Mouse (Mus musculus) c-Kit-positive CD71-positive TER-119-positive erythroid progenitor cells, embryonic 14.5 days (primary cell): ENCODE measurements at regions not wholly inside any gene's neighbourhood (a gene's known extent, or its start where the extent isn't known, plus 50 kb on each side); places are given as distances from the start of the nearest gene placed in this dataset.
A peak's percentile ranks its signal among the peaks of the same experiment; 100 is the strongest.

Experiments
- DNase-seq: peaks from one replicate; pipeline ENCODE4 v3.0.0-alpha.2; 2013; ENCODE audit warnings: low spot score

DNA sequence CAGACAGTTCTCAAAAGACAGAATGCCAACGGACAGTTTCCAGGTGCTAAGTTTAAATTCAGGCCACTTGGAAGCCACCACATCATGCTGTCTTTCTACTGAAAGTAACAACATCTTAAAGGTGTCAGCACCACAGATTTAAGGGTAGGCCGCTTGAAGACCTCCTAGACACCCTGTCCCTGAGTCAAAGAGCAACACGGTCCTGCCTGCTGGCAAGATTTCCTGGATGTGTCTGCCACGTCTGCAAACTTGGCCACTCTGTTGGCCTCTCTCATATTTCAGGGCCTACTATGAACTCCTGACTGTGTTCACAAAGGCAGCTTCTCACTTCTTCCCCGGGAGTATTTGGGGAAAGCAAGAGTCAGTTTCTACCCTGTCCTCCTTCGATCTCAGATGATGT, 194.7 kb upstream of the Esrrg start:
- DNase-seq: no peak

DNA sequence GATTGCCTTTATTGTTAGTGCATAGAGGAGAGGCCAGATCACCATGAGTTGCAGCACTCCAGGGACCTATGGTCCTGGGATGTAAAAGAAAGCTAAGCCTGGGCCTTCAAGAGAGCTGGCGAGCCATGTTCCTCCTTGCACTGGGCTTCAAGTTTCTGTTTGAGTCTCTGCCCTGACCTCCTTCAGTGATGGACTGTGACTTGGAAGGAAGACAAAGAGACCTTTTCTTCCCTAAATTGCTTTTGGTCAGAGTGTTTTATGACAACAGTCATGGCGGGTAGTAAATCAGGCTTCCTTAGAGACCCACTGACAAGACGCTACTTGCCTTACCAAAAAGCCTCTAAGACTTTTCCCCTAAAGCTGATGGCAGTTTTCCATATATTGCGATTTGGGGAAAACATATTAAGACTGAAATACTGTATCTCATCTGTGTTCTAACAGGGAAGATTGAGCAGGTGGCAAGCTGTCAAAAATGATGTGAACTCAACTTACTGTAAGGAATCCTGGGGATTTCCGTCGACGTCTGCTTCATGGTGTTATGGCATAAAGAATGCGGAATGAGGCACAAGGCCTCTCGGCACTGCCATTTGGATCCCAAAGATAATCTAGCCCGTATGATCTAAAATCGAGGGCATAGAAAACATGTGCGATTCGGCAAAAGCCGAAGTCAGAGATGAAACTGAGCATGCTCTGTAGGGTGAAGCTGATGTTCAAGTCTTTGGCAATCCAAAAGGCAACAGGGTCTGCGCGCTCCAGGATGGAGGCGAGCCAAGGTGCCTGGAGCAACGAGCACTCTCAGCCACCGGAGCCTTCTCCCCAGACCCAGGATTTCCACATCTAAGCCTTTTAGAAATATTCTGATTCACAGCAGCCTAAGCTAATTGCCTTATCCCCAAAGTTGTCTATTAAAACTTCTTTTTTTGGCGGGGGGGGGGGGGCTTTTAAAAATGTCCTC, 190.1 kb upstream of the Esrrg start:
- no peak for DNase-seq

DNA sequence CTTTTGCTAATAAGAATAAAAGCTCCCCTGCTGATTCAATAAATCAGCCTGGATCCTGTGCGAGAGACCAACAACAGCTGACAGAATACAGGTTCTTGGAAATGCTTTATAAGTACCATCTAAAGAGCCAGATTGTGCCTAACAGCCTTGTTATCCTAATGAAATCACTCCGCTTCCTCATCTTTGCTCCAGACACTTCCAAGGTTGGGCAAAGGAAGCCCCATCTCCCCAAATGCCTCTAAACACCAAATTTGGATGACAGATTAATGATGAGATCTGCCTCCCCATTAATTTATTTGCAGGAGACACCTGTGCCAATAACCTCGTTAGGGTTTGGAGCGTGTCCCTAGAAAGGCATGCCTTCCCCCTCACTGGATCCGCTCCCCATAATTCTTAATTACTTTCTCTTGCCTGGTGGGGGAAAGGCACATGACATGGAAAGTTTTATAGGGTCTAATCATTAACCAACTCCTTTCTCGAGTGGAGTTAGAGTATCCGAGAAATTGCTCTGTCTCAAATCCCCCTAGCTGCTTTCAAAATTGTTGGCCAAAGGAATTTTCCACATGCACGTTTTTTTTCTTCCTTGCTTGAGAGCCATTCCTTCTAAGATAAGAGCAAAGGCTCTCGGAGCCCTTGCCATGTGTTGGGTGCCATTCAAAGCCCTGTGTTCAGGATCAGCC, 179.9 kb upstream of the Esrrg start:
- no peak for DNase-seq

DNA sequence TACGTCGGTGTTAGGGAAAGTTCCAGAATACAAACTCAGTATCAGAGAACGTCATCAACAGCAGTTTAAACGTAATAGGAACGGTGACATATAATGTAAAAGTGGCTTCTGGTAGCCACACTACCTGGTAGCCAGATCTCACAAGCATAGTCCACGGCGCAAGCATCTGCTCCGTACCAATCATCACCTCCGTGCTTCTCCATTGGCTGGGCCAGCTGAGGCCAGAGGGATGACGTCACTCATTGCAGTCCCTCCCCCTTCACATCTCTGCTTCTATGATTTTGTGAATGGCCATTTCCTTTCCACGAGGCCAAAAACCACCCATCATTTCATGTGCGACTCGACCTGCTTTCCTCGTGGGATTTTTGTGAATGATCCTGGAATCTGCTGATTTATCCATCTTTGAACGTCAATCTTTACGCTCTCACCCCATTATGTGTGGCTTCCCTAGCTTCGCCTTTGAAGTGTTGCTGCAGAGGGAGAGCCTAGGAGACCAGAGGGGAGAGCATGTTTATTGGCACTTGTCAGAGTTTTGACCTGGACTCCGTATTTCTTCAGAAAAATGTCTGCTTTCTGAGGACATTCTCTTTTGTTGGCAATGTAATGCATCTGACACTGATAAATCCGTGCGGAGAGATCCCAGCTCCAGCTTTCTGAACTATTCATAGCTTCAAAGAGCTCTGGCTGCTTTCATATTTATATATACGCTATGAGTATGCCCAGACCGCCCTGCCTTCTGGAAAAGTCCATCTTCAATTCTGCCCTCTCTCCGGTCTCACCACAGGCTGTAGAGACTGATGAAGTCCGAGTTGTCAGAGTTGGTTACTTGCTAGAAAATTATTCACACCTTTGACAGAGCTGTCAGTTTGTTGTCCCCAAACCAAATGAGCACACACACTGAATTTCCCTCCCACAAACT, 174.6 kb upstream of the Esrrg start:
- DNase-seq: no peak

DNA sequence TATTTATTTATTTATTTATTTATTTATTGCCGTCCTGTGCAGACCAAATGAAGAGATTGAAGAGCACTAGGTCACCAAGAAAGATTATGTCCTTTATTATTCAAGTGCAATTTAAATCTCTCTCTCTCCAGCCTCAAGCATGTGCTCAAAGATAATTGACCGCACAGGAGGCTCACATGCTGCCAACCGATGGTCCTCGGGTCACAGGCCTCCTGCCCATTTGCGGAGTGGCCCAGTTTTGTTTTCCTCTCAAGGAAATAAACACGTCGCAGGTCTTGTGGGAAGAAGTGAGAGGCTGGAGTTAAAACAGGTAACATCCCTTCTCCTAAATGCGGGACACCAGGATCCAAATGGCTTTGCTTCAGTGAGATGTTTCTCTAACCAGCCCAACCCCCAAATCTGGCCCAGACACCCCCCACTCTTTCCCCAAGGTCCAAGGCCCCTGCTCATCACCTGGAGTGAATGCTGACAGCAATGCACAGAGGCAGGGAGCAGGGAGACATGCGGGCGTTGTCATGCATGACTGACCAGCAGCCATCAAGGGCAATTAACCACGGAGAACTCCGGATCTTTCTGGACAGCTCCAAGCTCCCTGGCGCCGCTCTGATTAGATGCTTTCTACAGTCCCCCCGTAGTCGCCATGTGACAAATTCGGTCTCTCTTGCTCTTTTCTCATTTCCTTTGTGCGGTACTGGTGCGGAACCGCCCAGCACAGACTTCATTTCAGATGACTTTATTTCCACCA, 169.2 kb upstream of the Esrrg start:
- DNase-seq: no peak

DNA sequence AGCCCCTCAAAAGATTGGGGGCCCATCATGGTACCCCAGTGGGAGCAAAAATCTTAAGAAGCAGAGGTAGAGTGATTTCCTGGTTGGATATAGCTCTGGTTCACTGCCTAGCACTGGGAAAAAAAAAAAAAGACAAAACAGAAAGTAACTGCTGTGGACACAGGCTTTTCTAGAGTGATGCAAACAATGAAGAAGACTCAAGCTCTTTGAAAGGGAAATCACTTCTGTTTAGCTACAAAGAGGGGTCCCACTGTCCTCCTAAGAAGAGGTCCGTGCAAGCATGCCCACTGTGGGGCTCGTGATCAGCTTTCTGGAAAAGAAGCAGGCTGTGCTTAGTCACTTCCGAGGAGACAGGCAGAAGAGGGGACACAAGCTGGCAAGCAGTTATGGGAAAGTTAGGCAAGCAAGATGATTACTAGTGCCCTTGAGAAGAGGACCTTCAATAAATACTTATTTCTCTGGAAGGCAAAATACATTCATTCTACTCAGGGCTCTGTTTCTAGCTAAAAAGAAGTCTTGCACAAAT, 166.9 kb upstream of the Esrrg start:
- no peak for DNase-seq

DNA sequence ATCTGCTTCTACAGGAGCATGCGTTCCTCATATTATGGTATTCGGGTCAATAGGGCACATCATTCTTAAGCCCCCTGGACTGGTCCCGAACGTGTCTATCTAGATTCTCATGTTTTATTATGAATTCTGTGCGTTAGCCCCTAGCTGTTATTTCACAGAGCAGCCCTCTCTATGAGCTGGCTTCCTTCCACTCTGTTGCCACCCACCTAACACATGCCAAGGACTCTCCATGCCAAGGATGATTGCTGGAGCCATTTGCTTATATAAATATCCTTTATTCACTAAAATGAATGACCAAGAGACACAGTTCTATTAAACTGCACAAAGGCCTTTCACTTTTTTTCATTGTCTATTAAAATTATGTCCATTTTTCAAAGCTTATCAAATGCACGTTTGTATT, 162.1 kb upstream of the Esrrg start:
- no peak for DNase-seq

DNA sequence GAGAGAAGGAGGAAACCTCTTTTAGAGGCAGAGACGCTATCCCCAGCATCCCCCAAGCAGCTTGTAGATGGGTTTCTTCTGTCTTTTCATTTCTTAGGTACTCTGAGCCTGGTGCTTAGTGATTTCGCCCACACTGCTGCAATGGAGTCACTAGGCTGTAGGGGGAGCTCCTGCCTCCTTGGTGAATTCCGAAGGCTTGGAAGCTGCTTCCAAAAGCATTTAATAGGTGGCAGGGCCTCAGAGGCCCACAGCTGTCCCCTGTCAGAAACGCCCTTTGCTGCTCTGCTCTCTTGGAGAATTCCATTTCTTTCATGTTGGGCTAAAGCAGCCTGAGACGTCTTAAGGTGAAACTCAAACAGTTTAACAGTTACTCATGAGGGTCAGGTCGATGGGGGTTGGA, 160.4 kb upstream of the Esrrg start:
- DNase-seq: no peak

DNA sequence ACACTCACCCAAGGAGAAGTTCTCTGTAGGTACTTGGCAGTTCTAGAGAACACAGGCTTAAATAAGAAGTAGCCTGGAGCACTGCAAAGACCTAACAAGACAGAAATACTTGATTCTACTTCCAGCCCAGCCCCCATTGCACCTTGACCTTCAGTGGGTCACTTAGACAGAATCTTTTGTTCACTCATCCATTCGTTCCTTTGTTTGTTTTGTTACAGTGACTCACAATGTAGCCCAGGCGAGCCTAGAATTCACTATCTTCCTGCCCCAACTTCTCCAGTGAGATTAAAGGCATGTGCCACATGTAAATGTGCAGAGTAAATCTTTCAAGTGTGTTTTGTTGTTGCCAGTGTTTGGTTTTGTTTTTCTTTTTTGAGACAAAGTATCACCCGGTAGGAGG, 158.5 kb upstream of the Esrrg start:
- DNase-seq: no peak

DNA sequence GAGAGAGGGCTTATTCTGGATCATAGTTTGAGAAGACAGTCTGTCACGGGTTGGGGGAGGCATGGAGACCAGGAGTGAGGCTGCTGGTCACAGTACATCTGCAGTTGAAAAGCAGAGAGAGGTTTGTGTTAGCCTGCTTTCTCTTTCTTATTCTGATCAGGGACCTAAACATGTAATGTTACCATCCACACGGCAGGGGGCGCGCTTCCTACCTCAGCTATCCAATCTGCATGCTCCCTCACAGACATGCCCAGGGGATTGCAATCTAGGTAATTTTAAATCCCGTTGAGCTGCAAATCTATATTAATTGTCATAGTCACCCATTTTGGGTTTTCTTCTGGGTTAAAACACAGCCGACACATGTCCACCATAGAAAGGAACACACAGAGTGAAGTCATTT, 156.4 kb upstream of the Esrrg start:
- DNase-seq: peak; percentile 4

DNA sequence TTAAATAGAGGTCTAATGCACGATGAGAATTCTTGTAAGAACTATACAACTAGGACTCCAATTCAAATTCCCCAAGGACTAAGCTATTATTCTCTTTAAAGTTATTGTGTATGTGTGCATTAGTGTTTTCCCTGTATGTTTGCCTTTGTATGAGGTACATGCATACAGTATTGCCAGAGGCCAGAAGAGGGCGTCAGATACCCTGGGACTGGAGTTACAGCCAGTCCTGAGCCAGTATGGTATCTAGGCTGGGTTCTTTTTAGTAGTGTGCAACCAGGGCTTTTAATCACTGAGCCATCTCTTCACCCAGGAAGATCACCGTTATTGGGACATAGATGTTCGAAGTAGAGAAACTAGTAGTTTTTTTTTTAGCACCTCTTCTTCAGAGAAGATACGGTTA, 154.2 kb upstream of the Esrrg start:
- no peak for DNase-seq

DNA sequence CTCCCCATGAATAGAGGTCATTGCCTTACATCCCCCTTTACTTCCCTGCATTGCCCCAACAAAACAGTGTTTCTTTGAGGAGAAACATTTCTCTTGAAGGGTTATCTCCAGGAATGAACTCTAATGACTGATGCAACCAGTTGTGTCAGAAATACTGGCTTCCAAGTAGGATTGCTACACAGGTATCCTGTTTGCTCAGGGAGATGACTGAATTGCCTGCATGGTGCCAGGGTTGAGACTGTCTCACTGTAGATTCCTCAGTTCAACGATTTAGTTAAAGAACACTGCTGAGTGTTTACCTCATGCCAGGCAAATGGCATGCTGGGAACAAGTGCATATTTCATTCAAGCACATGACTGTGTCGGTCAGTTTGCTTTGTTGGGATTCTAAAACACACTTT, 123.8 kb upstream of the Esrrg start:
- DNase-seq: no peak

DNA sequence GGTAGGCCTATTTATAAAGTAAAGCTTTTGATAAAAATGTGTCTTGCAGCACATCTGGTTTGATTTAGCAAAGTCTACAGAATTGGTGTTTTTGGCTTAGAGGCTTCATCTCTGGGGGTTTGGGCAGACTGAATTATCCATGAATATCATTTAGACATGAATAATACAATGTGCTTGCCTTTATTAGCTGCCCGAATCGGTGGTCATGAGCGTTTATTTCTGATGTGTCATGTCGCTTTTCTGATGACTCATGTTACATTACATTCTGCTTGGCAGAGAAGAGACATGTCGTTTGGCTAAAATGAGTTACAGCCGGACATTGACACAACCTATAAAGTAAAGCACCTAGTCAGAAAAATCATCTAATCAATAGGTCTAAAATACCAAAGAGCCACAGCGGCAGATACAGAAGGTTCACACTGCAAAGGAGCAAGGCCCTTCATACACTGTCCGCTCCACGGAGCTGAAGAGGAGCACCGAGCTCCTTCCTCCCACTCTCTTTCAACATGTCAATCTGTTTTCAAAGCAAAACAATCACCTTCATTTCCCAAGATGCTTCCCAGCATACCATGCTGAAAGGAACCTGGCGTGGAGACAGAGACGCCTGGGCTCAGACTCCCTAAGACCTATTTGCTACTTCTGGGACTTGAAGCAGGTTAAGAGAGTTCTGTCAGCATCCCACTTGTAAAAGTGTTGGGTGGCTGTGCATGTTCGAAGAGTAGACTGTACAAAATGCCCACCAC, 120.5 kb upstream of the Esrrg start:
- no peak for DNase-seq

DNA sequence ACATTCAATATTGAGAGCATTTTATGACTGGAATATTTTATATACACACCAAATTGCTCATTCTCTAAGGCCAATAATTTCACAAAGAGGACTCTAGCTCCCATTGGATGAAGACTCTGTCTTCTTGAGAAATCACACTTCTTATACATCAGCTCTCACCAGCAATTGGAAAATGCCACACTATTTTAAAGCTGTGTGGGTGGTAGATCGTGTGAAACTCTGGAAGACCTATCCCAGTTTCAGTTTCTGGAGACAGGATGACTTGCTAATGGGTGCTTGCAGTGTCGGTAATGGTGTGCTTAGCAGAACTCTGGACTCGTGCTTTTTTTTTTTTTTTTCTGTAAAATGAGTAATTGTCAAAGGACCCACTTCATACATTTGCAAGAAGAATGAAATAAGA, 119.1 kb upstream of the Esrrg start:
- no peak for DNase-seq

DNA sequence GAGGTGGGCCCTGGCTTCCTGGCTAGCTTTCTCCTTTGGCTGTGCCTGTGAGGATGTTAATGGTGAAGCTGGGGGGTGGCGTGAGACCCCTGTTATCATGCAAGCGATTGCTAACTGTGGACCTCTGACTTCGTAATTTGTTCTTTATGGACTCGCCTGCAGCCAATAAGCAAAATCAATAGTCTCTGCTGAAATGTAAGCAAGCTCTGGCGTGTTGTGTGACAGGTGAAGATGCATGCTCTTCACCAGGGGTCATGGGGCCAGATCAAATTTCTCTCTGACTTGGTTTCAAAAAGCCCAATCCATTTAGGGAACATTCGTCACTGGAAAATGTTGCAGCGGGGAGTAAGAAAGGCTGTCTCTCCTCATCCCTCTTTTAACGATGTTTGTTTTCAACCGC, 103.2 kb upstream of the Esrrg start:
- DNase-seq: no peak

DNA sequence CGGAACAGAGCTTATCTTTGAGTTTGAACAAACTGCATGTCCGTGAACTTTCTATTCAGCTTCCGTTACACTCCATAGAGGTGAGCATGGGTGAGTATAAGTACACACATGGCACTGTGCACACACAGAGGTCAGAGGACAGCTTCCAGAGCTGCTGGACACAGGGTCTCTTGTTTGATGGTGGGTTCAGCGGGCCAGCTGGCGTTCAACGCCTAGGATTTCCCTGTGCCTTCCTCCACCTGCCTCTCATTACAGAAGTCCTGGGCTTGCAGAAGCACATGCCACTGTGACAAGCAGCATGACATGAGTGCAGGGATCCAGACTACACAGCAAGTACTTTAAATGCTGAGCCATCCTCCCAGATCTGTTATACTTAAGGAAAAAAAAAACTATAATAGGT, 101.4 kb upstream of the Esrrg start:
- no peak for DNase-seq

DNA sequence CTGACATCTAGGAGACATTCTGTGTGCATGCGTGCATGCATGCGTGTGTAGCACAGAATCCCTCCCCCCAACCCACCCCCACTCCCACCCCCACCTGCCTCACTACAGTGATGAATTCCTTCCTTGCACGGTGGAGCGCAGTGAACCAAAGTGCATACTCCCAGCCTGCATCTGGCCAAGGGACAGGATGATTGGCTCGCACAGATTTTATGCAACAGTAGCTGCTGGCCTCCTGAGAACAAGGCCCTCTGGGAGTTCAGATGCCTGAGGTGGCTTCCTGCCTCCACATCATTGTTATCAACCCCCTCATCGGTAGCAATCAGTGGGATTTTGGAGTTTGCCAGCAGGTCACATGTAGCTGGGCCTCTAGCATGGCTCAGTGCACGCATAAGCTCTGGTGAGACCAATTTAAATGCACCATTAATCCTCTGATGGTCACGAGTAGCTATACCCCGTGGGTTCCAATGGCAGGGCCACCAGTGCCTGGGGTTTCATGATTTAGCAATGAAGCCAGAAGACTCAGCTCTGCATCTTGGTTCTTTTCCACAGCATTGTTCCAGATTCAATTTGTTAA, 77.2 kb upstream of the Esrrg start:
- DNase-seq: no peak

DNA sequence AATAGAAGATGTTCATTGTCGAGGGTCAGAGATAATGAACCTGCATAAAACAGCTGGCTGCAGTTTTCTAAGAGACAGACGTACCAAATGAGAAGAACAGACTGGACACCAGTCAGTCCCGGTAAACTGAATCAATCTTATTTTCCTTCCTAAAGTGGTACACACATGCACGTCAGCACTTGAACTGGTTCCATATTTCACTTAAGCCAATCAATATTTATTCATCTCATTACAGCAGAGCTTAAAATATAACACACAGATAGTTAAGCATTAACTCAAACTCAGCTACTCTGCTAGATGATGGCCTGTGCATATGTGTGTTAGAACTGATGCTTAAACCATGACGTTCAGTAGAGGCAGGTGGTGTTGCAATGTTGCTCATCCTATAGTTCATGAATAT, 72.3 kb upstream of the Esrrg start:
- DNase-seq: no peak

DNA sequence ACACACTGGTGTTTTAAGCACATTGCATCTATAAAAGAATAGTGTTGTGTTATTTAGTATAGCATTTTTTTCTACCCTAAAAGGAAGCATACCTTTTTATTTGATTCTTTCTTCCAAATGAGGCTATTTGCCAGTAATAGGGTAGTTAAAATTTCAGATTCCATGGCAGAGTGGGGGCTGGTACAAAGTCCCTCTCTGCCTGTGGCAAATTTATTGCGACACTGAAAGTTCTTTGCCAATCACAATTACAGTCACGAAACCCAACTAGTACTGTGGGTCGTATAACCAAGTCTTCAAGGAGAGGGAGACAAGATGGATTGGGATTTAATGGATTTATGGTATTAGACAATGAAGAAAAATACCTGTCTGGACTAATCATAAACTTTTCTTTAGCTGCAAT, 51.9 kb upstream of the Esrrg start:
- no peak for DNase-seq
